Mouse (Mus musculus) cerebellum, adult 11 months (tissue): ENCODE results near the gene Gas2.

Experiments used
- DNase-seq: peaks from one replicate; pipeline ENCODE4 v3.0.0; 2022

Gas2 gene

GRCm38 (mm10) chr7:51972252-51972855 lies 110.5 kb downstream of the Gas2 start:
- peak; percentile 33 for DNase-seq

- no peak for DNase-seq
Observed at GRCm38 (mm10) chr7:51973091-51973490, 111.3 kb downstream of the Gas2 start.

- DNase-seq, result no peak
Observed at GRCm38 (mm10) chr7:51973526-51973925, 111.7 kb downstream of the Gas2 start.

GRCm38 (mm10) chr7:51975181-51975580 lies 113.4 kb downstream of the Gas2 start:
- DNase-seq, result no peak

GRCm38 (mm10) chr7:51979271-51979670 lies 117.5 kb downstream of the Gas2 start:
- no peak for DNase-seq

- no peak for DNase-seq
Observed at GRCm38 (mm10) chr7:51982303-51982702, 120.5 kb downstream of the Gas2 start.

GRCm38 (mm10) chr7:51985763-51986162 lies 123.9 kb downstream of the Gas2 start:
- no peak for DNase-seq

GRCm38 (mm10) chr7:51986909-51987308 lies 125.1 kb downstream of the Gas2 start:
- no peak for DNase-seq

GRCm38 (mm10) chr7:51991020-51991419 lies 129.2 kb downstream of the Gas2 start:
- DNase-seq, result no peak

GRCm38 (mm10) chr7:52005511-52006295 lies 143.9 kb downstream of the Gas2 start, which contains the start of gene Svip:
TSS of gene Svip (minus strand) at chr7:52006018.
- peak; percentile 96 for DNase-seq

- no peak for DNase-seq
Observed at GRCm38 (mm10) chr7:52006296-52006630, 144.4 kb downstream of the Gas2 start.

- DNase-seq, result no peak
Observed at GRCm38 (mm10) chr7:52007138-52007537, 145.3 kb downstream of the Gas2 start.

GRCm38 (mm10) chr7:52013457-52013856 lies 151.6 kb downstream of the Gas2 start:
- no peak for DNase-seq

GRCm38 (mm10) chr7:52015180-52015579 lies 153.4 kb downstream of the Gas2 start:
- DNase-seq, result no peak

GRCm38 (mm10) chr7:52015628-52016027 lies 153.8 kb downstream of the Gas2 start, which contains the start of gene 1700015G11Rik:
TSS of gene 1700015G11Rik (minus strand) at chr7:52015728.
- DNase-seq, result no peak

GRCm38 (mm10) chr7:52022039-52022438 lies 160.2 kb downstream of the Gas2 start:
- no peak for DNase-seq

GRCm38 (mm10) chr7:52024050-52024626 lies 162.3 kb downstream of the Gas2 start:
- no peak for DNase-seq

GRCm38 (mm10) chr7:52037600-52038582 lies 176.1 kb downstream of the Gas2 start:
- DNase-seq, result no peak
